Mouse (Mus musculus) left cerebral cortex, postnatal 36 days (tissue): ENCODE data around the gene Esrrb. TPM values are rescaled to one million over a fixed set of nuclear protein-coding genes. Genes with fewer than 3 reads are reported as not detected.

Experiments used
- DNase-seq, 2 experiments: peaks; one replicate each; pipeline ENCODE4 v3.0.0; 2021 to 2022; ENCODE audit warnings: low spot score in 2 of 2, mixed read lengths in 1 of 2
- intact Hi-C: fragments of 180-260 bp; cut with DNase I; formaldehyde crosslinking; loops from one replicate; pipeline ENCODE4 v1.15.1; 2025
- total RNA-seq, 2 experiments: library from RNA; stranded (reverse); gene quantifications; 2 replicates each; pipeline ENCODE4 v1.2.3; 2021

Esrrb gene
- 1 to 10 TPM; 1.7 to 2.3 TPM for total RNA-seq

DNA sequence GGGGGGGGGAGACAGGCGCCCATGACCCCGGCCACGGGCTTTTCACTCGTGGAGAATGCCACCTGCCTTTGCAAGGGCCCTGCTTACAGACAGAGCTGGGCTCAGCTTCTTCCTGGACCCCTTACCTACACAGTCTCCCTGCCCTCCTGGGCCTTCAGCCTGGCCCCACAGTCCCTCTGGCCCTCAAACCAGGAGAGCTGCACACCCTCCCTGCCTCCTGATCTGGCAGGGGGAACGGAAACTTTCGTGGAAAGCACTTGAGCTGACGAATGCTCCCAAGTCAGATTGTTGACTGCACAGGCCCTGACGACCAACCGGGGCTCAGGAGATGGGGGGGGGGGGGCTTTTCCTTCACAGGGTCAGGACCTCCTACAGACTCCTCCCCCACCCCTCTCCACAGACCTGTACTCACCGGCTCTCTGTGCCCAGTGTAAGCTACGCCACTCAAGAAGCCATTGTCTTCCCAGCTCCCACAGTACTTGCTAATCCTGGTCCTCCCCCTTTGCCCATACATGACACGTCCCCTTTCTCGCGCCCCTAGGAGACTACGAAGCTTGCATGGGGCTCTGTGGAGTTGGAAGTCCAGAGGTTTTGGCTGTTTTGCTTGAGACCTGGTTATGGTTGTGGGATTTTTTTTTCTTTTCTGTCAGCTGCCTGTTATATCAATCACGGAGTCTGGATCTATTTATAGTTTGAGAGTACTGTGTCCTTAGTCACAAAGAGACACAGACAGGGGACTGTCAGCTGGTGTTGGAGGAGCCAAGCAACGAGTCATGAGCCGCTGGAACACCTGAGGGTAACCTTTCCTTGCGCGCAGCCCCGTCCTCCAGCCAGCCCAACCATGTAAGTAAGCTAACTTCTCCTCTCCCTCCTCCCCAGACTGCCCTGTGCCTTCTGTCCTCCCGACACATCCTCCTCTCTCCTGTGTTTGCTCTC, at the start of gene Esrrb:
Gene Esrrb, plus strand, starts transcription at position 422 of the 936 bp plus-strand sequence.
- DNase-seq = no peak
- intact Hi-C loops = no loop called here

DNA sequence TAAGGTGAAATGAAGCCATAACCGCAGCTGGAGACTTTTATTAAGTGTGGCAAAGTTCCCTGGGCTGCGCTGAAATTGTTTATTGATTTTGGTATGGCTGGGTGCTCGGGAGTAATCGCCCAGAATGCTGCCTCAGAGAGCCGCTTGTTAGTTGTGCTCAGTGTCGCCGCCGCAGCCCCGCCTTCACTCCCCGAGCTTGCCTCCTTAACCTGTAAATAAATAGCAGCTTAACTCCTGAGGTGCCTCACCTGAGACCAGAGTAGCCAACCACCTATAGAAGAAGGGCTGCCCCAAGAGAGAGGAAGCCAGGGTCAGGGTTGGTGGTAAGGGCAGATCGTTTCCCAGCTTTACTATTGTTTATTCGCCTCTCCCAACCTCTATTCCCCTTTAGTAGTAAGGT, 40.3 kb upstream of the Esrrb start:
- DNase-seq = no peak
- intact Hi-C loops = no loop called here

DNA sequence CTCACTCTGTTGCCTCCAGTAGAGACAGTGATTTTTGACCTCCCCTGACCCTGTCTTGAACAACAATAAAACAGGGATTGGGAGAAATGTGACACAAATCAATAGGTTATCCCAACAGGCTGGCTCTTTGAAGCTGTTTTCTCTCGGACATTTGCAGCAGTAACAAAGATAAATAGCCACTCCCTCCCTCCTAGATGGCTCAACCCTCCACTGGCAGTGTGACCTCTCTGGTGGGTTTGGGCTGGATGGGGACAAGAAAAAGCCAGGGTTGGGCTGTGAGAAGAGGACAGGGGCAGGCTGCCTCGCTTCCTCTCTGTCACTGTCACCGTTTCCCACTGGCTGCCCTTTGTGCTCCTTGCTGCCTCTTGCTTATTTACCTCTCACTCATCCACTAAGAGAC, 36.6 kb upstream of the Esrrb start:
- no peak for DNase-seq
- intact Hi-C loops = no loop called here

DNA sequence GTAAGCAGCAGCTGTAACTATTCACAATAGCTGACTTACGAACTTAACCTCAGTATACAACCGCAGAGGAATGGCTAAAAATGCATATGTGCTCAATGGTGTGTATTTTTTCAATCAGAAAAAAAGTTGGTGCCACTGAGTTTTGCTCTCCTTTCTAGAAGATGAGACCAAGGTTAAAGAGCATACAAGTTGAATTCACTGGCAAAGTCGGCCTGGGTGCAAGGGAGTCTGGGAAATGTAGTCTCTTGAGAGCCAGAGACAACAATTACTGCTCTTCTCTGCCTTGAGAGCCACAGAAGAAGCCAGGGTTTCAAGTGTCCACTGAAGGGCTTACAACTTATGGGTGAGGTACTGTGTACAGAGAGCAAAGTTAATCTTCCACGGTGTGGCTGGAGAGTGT, 31.1 kb upstream of the Esrrb start:
- DNase-seq = no peak
- intact Hi-C loops = no loop called here

DNA sequence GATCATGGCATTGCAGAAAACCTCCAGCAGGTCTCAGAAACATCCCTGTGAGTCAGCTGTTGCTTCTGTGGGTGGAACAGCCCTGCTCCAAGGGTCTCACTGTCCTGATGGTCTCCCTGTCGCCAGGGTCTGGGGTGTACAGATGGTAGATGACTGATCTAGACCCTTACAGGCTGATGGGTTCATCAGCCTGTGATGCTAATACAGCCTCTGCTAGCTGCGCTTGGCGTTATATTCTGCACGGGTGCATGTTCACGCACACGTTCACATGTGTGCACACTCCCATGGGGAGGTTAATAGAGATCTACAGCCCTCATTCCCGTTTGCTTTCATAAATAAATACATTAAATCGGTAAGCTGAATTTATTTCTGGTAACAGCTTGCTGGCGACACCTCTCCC, 30.2 kb upstream of the Esrrb start:
- intact Hi-C loops = no loop called here
- no peak for DNase-seq

DNA sequence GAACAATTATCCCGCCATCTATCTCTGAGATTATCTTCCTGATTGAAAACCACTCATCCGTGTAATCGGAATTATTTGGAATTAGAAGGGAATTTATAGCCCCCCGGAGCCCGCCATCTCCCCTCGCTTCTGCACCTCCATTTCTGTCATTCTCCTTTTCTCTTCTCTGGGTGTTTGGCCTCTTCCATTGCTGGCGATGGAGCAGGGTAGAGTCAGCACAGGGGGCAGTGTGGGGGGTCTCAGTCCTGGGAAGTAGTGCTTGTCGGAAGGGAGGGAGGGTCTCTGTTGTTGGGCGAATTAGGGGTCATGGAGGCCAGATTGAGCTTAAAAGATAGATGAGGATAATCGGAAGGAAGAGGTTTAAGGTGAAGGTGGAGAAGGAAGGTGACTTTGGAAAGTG, 29.7 kb upstream of the Esrrb start:
- DNase-seq = no peak
- intact Hi-C loops = no loop called here

DNA sequence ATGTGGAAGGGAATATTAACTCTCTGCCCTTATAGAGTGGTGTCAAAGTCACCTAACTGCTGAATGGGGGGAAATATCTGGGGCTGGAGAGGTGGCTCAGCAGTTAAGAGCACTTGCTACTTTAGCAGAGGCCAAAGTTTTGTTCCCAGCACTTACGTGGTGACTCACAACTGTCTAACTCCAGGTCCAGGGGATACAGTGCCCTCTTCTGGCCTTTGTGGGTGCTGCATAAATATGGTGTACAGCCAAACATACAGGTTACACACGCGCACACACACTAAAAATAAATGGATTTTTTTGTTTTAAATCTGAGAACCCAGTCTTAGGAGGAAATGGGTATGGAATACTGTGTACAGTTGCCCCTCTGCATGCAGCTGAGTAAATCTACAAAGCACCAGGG, 24.7 kb upstream of the Esrrb start:
- intact Hi-C loops = no loop called here

DNA sequence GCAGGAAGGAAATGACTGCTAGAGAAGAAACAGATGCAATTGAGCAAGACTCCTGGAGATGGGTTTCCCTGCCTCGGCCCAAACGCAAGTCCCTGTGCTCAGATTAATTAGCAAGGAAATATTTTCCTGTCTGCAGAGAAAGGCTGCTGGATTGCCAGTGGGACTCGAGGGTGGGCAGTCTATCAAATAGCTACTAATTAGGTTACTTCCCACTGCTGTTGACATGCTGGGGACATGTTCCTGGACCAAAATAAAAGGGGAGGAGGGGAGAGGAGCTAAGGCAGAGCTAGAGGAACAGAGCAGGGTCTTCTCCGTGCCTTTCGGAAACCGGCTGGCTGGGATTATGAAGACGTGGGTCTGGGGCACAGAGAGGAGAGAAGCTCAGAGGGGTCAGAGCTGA, 24.0 kb upstream of the Esrrb start:
- no peak for DNase-seq
- intact Hi-C loops = no loop called here

More for the DNA sequence above, 24.7 kb upstream of the Esrrb start:
- no peak for DNase-seq

DNA sequence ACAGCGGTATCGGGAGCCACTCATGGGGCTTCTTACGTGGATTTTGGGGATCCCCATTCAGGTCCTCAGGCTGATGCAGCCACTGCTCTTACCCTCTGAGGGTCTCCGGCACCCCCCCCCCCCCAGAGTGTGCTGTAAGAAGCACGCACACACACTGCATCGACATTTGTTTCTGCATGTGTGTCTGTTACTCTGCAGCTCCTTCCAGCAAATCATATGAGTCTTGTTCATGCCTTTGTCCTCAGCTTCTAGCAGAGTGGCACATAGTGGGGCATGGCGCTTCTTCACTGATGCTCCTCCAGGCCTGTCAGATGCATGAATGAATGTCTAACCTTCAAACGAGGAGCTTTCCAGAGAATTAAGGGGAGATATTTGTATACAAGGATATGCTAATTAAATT, 11.4 kb upstream of the Esrrb start:
- intact Hi-C loops = no loop called here
- no peak for DNase-seq

DNA sequence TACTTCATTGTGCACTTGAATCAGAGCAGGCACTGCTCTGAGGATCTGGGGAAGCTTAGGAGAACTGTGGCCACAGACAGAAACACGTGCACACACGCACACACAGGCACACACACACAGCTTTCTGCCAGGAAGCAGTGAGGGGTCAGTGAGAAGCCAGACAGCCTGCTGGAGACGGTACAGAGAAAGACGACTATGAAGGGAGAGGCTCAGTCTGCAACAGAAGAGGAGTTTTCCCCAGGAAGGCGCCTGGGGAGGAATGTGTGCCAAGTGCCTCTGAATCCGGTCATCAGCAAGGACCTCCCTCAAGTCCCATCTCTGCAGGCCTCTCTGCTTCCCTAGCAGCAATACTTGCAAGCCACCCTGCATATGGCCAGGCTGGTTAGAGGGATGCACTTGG, 1.5 kb upstream of the Esrrb start:
- intact Hi-C loops = no loop called here
- no peak for DNase-seq

DNA sequence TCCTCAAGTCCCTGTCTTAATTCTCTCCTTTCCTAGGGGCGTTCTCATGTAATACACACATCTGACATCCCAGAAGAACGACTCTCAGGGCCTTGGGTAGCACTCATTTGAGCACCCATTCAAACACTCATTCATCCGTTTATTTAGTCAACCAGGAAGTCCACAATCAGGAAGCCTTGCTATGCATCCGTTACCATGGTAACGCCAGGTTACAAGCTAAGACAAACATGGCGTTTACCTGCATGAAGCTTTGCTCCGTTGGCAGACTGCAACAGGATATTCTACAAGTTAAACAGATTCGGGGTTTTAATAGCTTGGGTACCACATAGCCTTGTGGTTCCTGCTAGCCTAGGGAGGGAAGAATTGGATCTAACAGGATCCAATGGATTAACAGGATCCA, 1.0 kb upstream of the Esrrb start:
- intact Hi-C loops = no loop called here
- DNase-seq = no peak

DNA sequence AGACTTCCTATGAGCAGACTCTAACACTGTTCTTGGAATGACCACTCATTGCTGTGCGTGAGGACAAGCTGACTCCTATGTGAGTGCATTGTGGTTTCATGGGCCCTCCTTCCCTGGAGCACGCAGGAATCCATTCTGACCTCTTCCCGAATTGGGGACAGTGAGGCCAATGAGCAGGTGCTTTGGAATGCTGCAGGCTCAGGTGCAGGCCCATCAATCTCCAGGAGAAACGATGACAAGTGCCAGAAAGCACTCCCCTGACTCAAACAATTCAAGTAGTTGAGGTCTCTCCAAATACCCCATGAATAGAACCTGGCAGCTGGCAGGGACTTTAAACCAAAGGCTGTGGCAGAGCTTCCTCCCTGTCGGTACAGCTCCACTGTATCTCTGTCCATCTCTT, 3.4 kb downstream of the Esrrb start:
- intact Hi-C loops = no loop called here
- no peak for DNase-seq

DNA sequence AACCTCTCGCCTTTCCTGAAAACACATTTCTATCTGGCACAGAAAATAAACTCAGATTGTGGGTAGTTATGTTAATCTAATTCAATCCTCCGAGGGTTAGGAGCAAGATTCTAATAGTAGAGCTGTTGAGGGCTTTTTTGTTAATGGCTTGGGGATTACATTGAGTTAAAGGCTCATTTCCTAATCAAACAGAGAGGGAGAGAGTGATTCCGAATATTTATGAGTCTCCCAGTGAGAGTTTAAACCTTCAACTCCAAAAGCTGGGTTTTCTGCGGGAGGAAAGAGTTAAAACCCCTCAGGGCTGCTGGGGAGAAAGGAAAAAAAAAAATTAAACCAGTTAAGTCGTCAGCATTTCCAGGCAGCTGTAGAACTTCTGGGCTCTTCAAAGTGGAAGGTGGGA, 3.8 kb downstream of the Esrrb start:
- DNase-seq = no peak
- intact Hi-C loops = no loop called here

DNA sequence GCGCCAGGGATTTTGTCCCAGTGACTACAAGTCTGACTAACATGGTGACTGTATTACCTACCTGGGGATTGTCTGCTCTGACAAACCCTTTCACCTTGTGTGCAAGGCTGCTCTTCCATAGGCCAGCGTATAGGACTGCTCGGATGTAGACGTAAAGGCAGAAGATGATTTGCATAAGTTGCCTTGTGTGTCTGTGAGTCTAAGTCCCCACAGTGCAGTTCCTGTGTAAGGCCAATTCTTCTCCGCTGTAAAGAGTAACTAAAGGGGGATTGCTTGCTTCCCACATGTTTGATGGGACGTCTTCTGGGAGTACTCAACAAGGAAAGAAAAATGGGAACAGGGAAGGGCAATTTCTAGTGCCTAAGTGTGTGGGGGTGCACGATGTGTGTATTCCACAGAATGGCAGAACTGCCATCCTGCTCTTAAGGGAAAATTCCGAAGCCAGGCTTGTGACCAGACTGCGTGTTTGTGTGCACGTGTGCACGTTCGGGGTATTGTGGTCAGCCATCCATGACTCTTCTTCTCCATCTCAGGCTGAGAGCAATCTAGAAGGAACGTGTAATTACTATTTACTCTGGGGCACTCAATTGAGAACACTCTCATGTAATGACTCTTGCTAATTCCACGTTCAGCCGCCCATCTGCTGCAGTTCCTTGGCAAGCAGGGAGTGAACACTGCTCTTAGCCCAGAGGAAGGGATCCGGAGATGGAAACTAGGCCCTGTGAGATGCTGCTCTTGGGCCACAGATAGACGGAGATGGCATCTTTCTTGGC, 9.9 kb downstream of the Esrrb start:
- peak; percentile 11 to 18 for DNase-seq

DNA sequence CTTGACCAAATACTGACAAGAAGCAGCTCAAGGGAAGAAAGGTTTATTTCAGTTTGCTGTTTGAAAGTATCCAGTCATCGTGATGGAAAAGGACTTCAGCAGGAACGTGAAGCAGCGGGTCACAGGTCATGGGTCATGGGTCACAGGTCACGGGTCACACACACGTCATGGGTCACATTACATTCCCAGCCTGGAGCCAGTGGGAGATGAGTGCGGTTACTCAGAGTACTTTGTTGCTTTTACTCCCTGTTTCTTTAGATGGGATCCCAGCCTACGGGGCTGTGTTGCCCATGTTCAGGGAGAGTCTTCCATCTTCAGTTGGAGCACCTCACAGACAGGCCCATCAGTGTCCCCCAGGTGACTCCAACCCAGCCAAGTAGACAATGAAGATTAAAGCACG, 13.4 kb downstream of the Esrrb start:
- intact Hi-C loops = no loop called here
- no peak for DNase-seq

More for the DNA sequence above, 9.9 kb downstream of the Esrrb start:
- intact Hi-C loops = no loop called here

DNA sequence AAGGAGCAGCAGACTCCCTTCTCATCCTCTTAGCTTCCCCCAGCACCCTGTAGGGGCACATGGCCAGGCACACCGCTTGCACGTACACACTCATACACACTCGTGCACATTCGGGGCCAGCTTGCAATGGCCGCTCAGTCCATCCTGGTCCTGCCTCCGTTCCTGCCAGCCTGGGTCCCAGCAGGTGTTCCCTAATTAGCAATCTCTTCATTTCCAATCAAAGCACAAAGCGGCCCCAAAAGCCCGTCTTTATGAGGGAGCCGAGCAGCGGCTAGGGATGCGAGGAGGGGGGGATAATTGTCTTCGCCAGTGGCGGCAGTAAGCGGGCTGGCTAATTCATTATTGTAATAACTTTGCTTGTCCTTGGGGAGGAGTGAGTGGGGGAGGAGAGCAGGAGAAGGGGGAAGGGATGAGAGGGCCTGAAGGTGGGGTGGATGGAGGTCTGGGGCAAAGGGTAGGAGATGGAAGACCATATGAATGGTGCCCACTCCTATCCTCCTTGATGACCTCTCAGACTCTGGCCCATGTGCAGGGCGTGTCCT, 18.8 kb downstream of the Esrrb start:
- no peak for DNase-seq
- intact Hi-C loops = no loop called here

DNA sequence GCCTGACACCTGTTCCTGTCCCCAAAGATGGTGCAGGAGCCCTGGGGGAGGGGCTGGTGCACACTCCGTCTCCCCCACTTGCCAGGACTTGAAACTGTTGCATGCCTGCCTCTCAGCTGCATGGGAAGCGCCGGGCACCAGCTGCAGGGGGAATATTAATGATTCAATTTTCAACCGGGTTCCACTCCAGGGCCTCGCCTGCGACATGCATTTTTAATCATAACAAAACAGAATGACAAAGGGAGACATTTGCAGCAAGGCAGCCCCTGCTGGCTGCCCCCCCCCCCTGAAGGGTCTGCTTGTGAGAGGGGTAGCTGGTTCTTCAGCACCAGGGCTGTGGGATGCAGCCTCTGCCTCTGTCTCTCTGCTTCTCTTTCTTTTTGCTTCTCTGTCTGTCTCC, 22.9 kb downstream of the Esrrb start:
- intact Hi-C loops = no loop called here
- no peak for DNase-seq

DNA sequence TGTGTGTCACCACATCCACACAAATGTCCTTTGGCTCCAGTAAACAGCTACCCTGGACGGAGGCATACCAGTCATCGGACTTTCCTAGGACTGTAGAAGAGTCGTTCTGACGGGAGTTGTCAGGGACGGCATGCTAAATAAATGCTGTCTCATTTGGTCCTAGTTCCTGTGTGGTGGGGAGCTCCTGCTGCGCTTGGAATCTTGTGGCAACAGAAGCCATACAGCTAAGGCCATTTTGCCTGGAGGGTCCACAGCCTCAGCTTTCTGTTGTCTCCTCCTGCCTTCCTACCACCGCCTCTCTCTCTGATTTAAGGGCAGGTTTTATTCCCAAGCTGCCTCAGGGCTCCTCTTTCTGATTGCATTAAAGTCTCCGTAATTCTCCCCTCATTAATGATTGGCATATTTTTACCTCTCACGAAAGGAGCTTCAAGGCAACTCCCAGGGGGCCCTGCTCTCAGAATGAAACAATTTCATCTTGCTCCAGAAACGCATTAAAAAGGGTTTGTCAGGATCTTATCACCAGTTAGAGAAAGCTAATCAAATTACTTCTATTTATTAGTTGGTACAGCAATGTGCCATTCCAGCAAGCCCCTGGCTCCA, 26.9 kb downstream of the Esrrb start:
- no peak for DNase-seq
- intact Hi-C loops = no loop called here

DNA sequence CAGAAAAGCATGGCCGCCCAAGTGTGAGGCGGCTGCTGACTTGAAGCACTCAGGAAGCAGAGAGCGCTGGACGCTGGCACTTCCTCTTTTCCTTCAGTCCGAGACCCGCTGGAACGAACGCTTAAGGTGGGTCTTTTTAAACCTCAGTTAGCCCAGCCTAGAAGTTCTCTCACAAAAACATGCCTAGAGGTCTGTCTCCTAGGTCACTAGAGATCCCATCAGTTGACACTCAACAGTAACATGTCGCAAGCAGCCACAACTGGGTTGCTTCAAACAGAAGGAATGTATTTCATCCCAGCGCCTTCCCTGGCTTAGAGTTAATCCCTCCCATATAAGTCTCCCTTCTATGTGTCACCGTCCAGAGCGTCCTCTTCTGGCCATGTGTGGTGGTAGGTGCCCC, 33.9 kb downstream of the Esrrb start:
- no peak for DNase-seq
- intact Hi-C loops = no loop called here

DNA sequence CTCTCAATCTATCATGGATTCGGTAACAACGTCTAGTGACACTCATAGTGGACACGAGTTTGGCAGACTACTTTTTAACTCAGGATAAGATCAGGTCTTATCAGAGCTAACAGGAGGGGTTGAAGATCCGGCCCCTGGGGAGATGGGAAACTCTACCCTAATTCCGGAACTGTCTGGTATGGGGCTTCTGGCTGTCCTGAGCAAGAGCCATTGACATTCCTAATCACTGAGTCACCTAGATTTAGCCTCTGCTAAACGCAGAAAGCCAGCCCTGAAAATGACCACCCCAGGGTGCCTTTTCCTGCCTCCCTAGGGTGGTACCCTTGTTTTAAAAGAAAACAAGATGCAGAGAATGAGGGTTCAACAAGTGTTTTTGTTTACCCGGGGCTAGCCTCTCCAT, 34.4 kb downstream of the Esrrb start:
- DNase-seq = no peak
- intact Hi-C loops = no loop called here
